Mouse (Mus musculus): ENCODE results near the gene Echdc2. TPM values are rescaled to one million over a fixed set of nuclear protein-coding genes. Genes with fewer than 3 reads are reported as not detected.
"Not testable (repeated sequence)": the region's sequence is repeated elsewhere in the genome, so short reads cannot be mapped to it uniquely, and the experiment has no call there.

The Echdc2 gene
- total RNA-seq (2022) = 1 to 10 TPM; 6.3 to 9.1 (median 7.4) TPM

DNA sequence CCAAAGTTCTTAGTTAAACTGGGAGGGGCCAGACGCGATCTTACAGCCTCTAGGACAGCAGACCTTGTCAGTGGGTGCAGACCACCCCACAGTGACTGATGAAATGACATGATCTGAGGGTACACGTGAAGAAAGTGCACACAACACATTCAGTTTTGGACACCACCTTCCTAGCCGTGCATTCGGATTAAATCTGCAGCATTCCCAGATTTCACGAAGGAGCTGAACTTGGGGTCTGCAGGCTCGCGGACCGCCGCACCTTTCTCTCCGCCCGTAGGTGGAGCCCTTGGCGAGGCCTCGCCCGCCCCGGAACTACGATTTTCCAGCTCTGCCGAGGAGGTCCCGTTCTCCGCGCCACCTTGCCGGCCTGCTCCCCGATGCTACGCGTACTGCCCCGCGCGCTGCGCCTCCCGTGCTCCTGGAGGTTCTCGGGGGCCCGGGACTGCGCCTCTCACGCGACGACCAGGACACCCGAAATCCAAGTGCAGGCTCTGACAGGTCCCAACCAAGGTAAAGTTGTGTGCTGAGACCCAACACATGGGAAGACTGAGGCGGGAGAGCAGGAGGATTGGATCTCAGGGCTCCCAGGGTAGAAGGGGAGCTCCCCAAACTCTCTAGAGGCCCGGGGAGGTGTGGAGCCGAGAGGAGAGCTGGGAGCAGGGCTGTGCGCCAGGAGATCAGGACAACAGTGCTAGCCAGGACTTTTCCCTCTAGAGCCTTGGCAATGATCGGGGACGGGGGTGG lies at the start of gene Echdc2:
Gene Echdc2 (plus strand): TSS at position 286 of the 744 bp plus-strand sequence.
- peak; percentile 4 to 19 for DNase-seq (ENCODE audit: low spot score in 2 of 2)

DNA sequence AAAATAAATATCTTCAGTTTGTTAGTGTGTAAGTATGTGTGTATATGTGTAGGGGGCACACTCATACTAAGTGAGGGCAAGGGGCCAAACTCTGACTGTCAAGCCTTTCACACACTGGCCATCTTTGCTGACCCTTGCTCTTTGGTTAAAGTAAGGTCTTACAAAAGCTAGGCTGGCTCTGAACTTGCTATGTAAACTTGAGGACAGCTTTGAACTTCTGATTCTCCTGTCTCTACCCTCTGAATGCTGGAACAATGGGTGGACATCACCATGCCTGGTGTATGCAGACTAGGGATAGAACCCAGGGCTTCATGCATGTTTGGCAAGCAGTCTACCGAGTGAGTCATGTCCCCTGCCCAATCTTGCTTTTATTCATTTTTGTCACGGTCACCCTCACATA lies 48.8 kb upstream of the Echdc2 start:
- no peak for DNase-seq (ENCODE audit: low spot score in 2 of 2)

DNA sequence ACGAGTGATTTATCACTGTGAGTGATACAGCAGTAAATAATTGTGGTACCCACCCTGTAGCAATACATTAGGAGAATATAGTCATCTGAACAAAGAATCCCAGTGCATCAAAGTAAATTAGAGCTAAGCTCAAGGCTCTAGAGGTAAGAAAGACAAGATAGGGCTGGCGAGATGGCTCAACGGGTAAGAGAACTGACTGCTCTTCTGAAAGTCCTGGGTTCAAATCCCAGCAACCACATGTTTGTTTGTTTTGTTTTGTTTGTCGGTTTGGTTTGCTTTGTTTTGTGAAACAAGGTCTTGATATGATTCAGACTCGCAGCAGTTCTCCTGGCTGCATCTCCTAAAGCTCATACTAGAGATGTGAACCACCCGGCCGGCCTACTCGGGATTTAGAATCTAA lies 47.7 kb upstream of the Echdc2 start:
- DNase-seq (ENCODE audit: low spot score in 2 of 2) = peak in 1 of 2 experiments; percentile 3

DNA sequence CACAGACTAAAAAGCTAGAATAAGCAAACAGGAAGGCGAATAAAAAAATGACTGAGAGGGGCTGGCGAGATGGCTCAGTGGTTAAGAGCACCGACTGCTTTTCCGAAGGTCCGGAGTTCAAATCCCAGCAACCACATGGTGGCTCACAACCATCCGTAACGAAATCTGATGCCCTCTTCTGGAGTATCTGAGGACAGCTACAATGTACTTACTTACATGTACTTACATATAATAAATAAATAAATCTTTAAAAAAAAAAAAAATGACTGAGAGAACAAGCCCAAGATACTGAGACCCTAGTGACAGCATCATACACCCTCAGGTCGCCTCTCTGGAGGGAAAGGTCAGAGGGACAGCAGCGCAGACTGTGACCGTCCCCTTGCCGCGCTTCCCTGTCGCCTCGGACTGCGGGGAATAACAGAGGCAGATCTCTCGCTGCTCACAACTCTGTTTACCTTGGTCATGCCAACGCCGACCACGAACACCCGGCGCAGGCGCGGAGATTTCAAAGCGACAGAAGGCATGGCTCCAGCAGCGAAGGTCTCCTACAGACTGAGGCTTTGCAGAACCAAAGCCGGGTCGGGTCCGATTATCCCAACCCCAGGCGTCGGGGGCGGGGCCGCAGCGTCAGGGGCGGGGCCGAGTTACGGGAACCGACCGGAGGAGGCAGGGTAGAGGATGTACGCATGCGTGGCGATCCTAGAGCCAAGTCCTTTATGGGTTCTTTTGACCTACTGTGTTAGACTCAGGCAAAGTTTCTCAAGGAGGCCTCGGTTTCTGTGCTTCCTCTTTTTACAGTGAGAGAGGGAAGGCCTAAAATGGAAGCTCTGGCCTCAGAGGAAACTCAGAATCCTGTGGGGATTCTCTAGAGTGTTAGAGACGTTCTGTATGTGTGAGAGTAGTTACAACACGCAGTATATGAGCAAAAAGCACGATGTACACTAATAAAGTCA lies 47.0 kb upstream of the Echdc2 start:
- DNase-seq (ENCODE audit: low spot score in 2 of 2) = peak; percentile 92

DNA sequence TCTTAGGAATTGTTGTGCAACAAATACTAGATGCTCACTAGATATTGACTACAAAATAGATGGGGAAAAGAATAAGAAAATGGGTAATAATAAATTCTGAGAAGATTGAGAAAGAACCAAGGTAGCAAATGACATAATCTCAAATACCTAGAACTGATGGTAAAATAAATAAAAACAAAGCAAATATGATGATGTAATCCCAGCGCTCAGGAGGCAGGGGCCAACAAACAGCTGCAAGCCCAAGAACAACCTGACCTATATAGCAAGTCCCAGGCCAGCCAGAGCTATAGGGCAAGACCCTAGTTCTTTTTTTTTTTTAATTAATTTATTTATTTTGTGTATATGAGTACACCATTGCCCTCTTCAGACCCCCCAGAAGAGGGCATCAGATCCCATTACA lies 41.1 kb upstream of the Echdc2 start:
- no peak for DNase-seq (ENCODE audit: low spot score in 2 of 2)

DNA sequence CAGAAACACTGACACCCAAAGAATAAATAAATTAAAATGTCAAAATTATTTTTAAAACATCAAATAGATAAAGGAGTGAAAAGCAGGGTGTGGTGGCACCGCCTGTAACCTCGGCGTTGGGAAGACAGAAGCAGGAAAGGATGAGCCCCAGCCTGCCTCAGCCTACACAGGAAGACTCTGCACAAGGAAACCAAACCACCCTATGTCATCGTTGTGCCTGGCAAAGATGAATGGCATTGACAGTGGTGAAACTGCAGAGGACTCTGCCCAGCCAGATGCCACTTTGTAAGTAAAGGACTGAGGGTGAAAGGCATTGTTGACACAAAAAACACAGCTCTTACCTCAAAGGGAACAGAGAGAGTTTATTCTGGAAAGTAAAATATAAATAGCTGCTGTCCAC lies 39.0 kb upstream of the Echdc2 start:
- no peak for DNase-seq (ENCODE audit: low spot score in 2 of 2)

DNA sequence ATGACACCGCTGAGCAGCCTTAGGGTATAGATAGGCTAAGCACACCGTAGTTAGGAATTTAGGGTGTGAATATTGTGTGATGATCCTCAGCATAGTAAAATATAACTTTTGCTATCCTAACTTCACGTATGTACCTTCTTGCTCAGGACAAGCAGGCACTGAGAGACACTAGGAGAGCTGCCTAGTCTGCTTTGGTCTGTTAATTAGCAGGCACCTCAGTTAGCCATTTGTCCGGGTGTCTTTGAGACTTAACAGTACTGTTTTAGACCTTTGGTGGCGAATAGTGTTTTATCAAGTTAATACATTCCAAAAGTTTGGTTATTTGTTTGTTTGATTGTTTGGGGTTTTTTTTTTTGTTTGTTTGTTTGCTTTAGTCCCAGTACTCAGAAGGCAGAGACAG lies 37.7 kb upstream of the Echdc2 start:
- no peak for DNase-seq (ENCODE audit: low spot score in 2 of 2)

DNA sequence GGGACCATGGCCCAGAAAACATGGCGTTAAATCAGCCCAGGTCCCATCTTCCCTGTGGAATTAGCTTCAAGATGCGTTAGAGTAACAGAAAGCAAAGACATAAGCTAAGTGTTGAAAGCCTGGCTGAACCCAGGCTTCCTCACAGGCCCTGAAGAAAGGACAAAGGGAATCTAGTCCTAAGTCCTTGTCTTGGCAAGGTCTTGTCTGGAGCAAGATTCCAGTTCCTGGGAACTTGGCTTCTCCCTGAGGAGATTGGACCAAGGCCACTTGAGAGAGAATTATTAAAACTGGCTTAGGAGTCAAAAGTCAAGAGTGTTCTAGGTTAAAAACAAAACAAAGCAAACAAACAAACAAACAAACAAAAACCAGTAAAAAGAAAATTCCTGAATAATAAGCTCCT lies 36.9 kb upstream of the Echdc2 start:
- DNase-seq (ENCODE audit: low spot score in 2 of 2) = no peak

DNA sequence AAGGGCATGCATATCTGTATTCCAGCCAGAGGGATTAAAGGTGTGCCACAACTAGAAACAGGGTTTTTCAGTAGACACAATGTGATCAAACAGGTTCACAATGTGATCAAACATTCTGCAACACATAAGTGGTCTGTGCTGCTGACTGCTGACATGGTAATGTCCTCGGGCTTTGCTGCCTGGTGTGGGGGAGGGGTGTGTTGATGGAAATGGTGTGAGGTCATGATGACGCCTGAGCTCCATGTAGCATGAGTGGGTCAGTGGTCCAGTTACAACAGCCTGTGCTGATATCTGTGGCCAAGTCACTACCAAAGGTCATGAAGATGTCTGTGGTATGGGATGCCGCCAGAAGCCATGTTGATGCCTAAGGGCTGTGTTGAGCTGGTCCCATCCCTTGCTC lies 34.8 kb upstream of the Echdc2 start:
- DNase-seq (ENCODE audit: low spot score in 2 of 2) = no peak

DNA sequence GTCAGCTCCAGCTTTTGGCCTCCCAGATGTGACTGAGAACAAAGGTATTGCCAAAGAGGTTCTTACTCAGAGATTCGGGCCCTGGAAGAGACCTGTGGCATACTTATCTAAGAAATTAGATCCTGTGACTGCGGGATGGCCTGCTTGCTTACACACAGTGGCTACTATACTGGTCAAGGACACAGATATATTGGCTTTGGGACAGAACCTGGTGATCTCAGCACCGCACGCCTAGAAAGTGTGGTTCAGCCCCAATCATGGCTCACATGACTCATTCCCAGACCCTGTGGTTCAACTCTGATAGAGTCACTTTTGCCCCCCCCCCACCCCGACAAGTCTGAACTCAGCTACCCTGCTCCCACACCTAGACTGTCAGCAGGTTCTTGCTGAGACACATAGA lies 28.3 kb upstream of the Echdc2 start:
- no peak for DNase-seq (ENCODE audit: low spot score in 2 of 2)

DNA sequence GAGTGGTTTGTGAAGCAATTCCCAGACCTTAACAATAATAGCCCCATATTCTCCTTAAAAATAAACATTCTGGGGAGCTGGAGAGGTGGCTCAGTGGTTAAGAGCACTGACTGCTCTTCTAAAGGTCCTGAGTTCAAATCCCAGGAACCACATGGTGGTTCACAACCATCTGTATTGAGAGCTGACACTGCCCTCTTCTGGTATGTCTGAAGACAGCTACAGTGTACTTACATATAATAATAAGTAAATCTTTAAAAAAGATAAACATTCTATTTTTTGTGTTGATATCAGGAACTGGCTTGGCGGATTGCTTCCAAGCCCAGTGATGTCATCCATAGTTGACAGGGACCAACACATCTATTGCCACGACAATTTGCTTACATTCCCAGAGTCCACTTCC lies 22.1 kb upstream of the Echdc2 start:
- not testable (repeated sequence) for DNase-seq (ENCODE audit: low spot score in 2 of 2)

DNA sequence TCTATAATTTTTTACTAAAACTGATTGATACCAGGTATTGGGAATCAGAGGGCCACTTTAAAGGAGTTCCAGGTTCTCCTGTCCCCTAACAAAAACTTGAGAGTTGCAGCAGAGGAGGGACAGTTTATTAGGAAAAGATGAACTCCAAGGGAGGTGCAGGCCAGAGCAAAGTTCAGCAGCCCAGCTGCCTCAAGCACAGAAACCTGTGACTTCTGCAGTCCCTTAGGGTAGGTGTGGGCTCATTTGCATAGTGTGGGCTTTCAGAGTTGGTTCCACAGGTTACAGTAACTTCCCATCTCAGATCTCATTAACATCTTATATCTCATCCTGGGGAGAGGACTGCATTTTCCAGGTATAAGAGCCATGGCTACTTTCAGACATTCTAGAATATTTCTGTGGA lies 21.5 kb upstream of the Echdc2 start:
- no peak for DNase-seq (ENCODE audit: low spot score in 2 of 2)

DNA sequence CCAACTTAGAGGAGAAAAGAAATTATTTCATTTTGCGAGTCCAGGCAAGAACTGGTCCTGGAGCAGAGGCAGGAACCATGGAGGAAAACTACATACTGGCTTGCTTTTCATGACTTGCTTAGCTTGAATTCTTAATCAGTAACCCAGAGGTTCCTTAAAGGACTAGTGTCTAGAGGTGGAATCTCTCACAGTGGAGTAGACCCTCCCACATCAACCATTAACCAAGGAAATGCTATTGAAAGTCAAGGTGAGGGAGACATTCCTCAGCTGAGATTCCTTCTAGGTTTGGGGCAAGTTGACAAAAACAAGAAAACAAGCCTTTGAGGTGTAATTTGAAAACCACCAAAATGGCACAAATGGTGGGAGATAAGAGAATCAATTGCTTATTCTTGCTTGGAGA lies 20.4 kb upstream of the Echdc2 start, which contains the start of gene Scp2:
Gene Scp2 (minus strand): TSS at position 119 of the 400 bp plus-strand sequence.
- DNase-seq (ENCODE audit: low spot score in 2 of 2) = no peak

DNA sequence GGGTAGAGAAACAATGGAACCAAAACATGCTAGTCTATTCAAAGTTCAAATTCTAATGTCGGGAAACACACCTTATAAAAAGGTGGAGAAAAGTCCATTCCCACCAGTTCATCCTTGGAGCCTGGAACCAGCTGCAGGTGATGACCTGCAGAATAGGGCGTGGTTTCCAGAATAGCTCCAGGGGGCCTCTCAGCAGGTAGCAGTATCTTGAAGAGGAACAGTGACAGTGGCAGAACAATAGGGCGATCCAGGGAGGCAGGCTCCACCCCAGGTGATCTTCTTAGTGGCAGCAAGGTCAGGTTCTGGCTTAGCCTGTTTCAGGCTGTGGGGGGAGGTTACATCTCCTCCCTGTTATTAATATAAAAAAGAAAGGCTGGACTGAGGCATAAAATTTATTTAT lies 19.7 kb upstream of the Echdc2 start:
- not testable (repeated sequence) for DNase-seq (ENCODE audit: low spot score in 2 of 2)

DNA sequence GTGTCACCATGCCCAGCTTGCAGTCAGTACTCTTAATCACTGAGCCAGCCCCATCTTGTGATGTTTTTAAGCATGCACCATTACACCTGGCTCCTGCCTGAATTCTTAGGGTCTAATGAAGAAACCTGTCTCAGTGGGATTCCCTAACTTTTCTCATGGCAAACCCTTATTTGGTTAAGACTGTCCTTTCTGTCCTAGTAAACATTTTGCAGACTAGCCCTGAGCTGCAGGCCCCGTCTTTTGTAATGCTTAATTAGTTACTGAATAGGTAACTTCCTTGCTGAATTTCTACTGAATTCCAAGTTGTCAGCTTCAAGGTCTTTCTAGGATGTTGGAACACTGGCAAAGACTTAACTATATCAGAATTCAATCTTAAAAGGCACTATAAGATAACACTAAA lies 10.1 kb upstream of the Echdc2 start:
- not testable (repeated sequence) for DNase-seq (ENCODE audit: low spot score in 2 of 2)

DNA sequence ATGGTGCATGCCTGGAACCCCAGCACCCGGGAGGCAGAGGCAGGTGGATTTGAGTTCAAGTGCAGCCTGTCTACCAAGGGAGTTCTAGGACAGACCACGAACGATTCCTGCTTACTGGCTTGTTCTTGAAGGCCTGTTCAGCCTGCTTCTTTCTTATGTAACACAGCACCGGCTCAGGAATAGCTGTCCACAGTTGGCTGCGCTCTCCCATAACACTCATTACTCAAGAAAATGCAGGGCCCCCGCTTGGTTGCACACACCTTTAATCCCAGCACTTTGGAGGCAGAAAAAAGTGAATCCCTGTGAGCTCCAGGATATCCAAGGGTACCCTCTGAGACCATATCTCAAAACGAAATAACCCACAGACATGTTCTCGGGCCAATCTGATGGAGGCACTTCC lies 3.3 kb upstream of the Echdc2 start:
- DNase-seq (ENCODE audit: low spot score in 2 of 2) = no peak

DNA sequence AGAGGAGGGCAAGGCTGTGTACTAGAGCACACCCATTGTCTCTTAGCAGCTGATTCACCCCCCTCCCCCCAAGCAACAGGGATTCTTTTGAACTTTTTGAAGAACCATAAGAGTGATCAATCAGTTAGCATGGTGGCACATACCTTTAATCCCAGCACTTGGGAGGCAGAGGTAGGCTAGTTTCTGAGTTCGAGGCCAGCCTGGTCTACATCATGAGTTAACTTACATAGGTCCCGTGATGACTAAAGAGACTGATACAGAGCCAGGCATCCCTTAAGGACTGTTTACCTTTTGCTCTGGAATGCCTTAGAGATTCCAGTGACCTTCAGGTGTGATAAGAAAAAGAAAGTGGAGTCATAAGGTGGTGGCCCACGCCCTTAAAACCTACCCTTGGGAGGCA lies 1.9 kb upstream of the Echdc2 start:
- DNase-seq (ENCODE audit: low spot score in 2 of 2) = no peak

DNA sequence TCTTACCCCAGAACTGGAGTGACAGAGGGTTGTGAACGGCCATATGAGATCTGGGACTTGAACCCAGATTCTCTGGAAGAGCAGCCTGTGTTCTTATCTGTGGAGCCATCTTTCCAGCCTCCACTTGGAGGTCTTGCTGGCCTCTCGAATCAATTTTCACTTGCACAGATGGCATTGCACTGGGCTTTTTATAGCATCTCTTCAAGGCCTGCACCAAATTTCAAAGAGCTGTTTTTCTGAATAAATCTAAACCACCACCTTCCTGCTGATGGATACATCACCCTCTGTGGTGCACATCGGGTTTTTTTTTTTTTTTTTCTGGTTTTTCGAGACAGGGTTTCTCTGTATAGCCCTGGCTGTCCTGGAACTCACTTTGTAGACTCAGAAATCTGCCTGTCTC lies 1.6 kb downstream of the Echdc2 start:
- DNase-seq (ENCODE audit: low spot score in 2 of 2) = no peak

DNA sequence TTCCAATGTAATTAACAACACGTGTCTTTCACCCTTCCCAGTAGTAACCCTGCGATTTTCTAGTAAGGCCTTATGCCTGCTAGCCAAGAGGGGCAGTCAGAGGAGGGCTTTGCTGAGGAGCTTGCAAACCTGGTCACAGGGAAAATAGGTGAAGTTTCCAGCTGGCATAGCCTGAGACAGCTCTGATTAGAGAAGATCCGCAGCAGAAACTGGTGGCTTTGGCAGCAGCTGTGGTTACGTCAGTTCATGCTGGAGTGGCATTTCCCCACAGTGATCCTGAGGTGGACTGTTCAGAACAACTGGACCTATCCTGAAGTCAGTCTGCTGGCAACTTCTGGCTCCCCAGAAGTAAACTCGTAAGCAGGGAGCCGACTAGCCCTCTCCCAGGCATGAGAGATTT lies 2.8 kb downstream of the Echdc2 start:
- no peak for DNase-seq (ENCODE audit: low spot score in 2 of 2)

DNA sequence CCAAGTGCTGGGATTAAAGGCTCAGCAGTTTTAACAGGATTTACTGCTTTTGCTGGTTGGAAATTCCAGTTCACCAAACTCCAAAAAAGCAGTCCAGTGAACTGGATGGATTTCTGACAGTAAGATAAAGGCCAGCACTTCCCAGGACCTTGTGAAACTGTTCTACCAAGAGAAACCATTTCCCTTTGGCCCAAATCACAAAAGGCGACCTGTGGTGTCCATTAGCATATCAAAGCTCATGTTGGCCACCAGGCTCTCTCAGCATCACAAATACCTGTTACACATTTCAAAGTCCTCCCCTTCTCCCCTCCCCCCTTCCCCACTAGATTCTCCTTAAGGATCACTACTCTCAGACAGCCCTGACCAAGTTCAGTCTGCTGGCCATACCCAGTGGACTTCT lies 17.0 kb downstream of the Echdc2 start:
- DNase-seq (ENCODE audit: low spot score in 2 of 2) = no peak

DNA sequence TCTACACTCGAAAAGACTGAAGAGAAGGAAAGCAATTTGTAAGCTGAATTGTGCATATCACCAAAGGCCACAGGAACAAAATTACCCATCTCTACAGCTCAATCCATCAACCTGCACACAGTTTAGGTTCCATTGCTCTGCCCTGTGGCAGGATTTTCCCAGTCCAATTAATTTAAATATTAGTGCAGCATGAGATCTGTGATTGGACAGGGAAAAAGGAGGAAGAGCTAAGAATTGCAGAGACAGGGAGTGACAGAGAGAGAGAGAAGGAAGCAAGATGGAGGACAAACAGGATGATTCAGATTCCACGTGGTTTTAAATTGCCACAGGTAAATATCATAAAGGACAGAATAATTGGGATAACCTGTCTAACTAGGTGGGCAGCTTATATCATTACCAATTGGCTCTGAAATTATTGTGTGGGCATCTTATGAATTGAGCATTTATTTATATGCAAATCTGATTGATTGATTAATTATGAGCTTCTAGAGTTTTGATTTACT lies 27.6 kb downstream of the Echdc2 start:
- DNase-seq (ENCODE audit: low spot score in 2 of 2) = no peak

DNA sequence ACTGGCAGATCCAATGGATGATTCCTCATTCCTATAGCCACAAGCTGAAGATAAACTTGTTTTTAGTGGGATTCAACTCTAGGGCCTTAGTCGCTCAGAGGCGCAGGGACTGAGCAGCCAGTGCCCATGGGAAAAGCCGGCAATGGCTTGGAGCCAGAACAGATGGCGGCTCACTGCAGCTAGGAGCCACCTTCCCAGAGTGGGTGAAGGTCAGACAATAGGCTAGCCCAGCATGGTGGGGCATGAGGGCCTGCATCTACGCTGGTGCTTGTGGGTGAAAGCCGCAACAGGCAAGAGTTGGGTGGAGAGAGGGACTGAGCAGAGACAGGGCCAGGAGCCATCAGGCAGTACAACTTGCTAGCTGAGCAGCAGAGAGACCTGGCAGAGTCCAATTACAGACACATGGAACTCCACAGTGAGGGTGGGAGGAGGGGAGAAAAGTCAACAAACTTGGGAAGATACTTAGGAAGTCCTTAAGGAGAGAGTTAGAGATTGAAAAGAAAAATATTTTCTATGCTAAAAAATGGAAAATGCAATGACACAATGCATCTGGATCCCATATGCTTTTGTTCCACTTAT lies 31.1 kb downstream of the Echdc2 start:
- peak; percentile 31 to 35 for DNase-seq (ENCODE audit: low spot score in 2 of 2)
